Comparison of ENCODE assay signal across 8 mouse cellular contexts in genomic region chr16:4789810-4790559, GRCm38 (mm10). TPM values are rescaled to one million over a fixed set of nuclear protein-coding genes. Genes with fewer than 3 reads are reported as not detected.
A peak's percentile ranks its signal among the peaks of the same experiment; 100 is the strongest.
DNase-seq lines count a peak whose midpoint lies in the region; ATAC-seq and TF ChIP-seq lines count a peak whose summit lies in the region.

Cdip1 (minus strand) TSS chr16:4790292.

- TF ChIP-seq CTCF in G1E (IDR thresholded peaks at IDR 0.05; ENCODE audit: low read depth, low read length) = no peak
- TF ChIP-seq CTCF in forebrain, postnatal 0 days (IDR thresholded peaks at IDR 0.05; ENCODE audit: low read depth) = peak; percentile 25; the same call in 1 of the 2 replicates

- peak within 1 kb of the TSS; percentile 96 for H3K27ac ChIP-seq in forebrain, postnatal 0 days (ENCODE audit: low read depth, low read length)
- H3K27ac ChIP-seq in lung, embryonic 15.5 days = peak within 1 kb of the TSS; percentile 93

- peak within 1 kb of the TSS; percentile 90 for H3K9ac ChIP-seq in forebrain, postnatal 0 days
- H3K9ac ChIP-seq in lung, embryonic 15.5 days = peak within 1 kb of the TSS; percentile 80

- 2% methylated on average over 51 of the region's 51 CpGs for WGBS in forebrain, postnatal 0 days
- WGBS in lung, embryonic 15.5 days = under 1% methylated on average over 51 of the region's 51 CpGs

- H3K4me1 ChIP-seq in G1E (ENCODE audit: insufficient read depth, low read depth, low read length) = peaks cover 25% of the 10 kb centered on the region
- peaks cover 18% of the 10 kb centered on the region; the same call in 1 of the 2 replicates for H3K4me1 ChIP-seq in forebrain, postnatal 0 days (ENCODE audit: insufficient read depth)
- H3K4me1 ChIP-seq in lung, embryonic 15.5 days = peaks cover 31% of the 10 kb centered on the region

- DNase-seq in G1E (ENCODE audit: low spot score) = peak; percentile 76
- DNase-seq in cerebellum, adult 18-20 months = peak; percentile 97
- peak; percentile 98 for DNase-seq in forebrain, postnatal 0 days
- peak; percentile 95 for DNase-seq in heart, postnatal 4 days
- peak; percentile 92 to 94 for DNase-seq in layer of hippocampus, adult 8-10 months (ENCODE audit: low spot score in 2 of 2)
- peak; percentile 90 for DNase-seq in ovary, adult 18-20 months (ENCODE audit: low spot score)
- peak; percentile 94 for DNase-seq in thymus, postnatal 0 days (ENCODE audit: low spot score)

- peaks cover 7% of the 10 kb centered on the region for H3K36me3 ChIP-seq in G1E (replicated peaks)
- H3K36me3 ChIP-seq in forebrain, postnatal 0 days (ENCODE audit: insufficient read depth) = no peaks in the 10 kb centered on the region
- no peaks in the 10 kb centered on the region for H3K36me3 ChIP-seq in lung, embryonic 15.5 days

- H3K27me3 ChIP-seq in G1E (ENCODE audit: insufficient read depth, low read length) = no peaks in the 10 kb centered on the region; the same call in 1 of the 2 replicates
- H3K27me3 ChIP-seq in forebrain, postnatal 0 days (ENCODE audit: insufficient read depth, low read length) = no peaks in the 10 kb centered on the region
- no peaks in the 10 kb centered on the region for H3K27me3 ChIP-seq in lung, embryonic 15.5 days

- peak within 1 kb of the TSS; percentile 85 for H3K4me3 ChIP-seq in G1E (ENCODE audit: low read depth, low read length)
- H3K4me3 ChIP-seq in forebrain, postnatal 0 days (ENCODE audit: low read depth, low read length) = peak within 1 kb of the TSS; percentile 71
- peak within 1 kb of the TSS; percentile 80 for H3K4me3 ChIP-seq in lung, embryonic 15.5 days

- ATAC-seq in G1E (ENCODE audit: extremely low read depth, insufficient number of reproducible peaks, low FRiP score, poor library complexity, severe bottlenecking) = peak; percentile 83
- peak; percentile 99 for ATAC-seq in forebrain, postnatal 0 days
- peak; percentile 99 for ATAC-seq in lung, embryonic 15.5 days (ENCODE audit: borderline replicate concordance, extremely low read depth, low FRiP score, low TSS enrichment)

- no peaks in the 10 kb centered on the region for H3K9me3 ChIP-seq in G1E (replicated peaks)
- H3K9me3 ChIP-seq in forebrain, postnatal 0 days (ENCODE audit: low read length) = no peaks in the 10 kb centered on the region
- no peaks in the 10 kb centered on the region for H3K9me3 ChIP-seq in lung, embryonic 15.5 days

- H3K4me2 ChIP-seq in forebrain, postnatal 0 days (ENCODE audit: low read depth) = peak within 1 kb of the TSS; percentile 77
- H3K4me2 ChIP-seq in lung, embryonic 15.5 days = peak within 1 kb of the TSS; percentile 71

RNA-seq across cellular contexts. Expression of gene Cdip1, which starts in this region (rescaled TPM):
- total RNA-seq in G1E (2014; fragmentation: Nextera tagmentation) (12.6 and 16.2 TPM in 2 replicates), G1E (2017) (11.4 and 12.0 TPM in 2 replicates)
- polyA plus RNA-seq in G1E (2012) = 25.5 and 31.9 TPM in 2 replicates
- 89.5 and 99.0 TPM in 2 replicates for total RNA-seq in forebrain, postnatal 0 days (2014; rRNA removed)
- 107 and 115 TPM in 2 replicates for polyA plus RNA-seq in forebrain, postnatal 0 days (2015; fragmentation: Nextera tagmentation; extraction: Ambion mirVana)
- 100 to 1,000 TPM in 1 of 2 experiments, 10 to 100 TPM in 1; 96.3 to 105 TPM for total RNA-seq in heart, postnatal 4 days (2021)
- total RNA-seq in layer of hippocampus, adult 8-10 months (2022) = 100 to 1,000 TPM; 214 to 244 (median 233) TPM
- polyA plus RNA-seq in lung, embryonic 15.5 days (2015; fragmentation: Nextera tagmentation; extraction: Ambion mirVana) = 83.2 and 91.1 TPM in 2 replicates
- 51.2 and 57.0 TPM in 2 replicates for polyA plus RNA-seq in thymus, postnatal 0 days (2015; fragmentation: Nextera tagmentation; extraction: Ambion mirVana)

Comparison
In these comparisons a context has a peak if more than half of its experiments do, and no peak if none do; other contexts are left out.
1. Peak in every context shown above with its lines: DNase-seq, ATAC-seq, H3K4me3 ChIP-seq and H3K27ac ChIP-seq.